Mouse (Mus musculus) liver, adult 2 months (tissue): ENCODE measurements around the gene Tmem132a.

Experiments
- CTCF ChIP-seq: fragments of 200-500 bp; IDR thresholded peaks from 2 replicates; pipeline ENCODE4 v1.5.1; 2011; ENCODE audit warnings: low read depth, low read length, control low read depth
- POLR2A ChIP-seq: fragments of 200-500 bp; IDR thresholded peaks from 2 replicates; pipeline ENCODE4 v1.6.1; 2011; ENCODE audit warnings: low read length, control low read depth; ENCODE audit not compliant: insufficient read depth; ENCODE audit errors: extremely low read depth

DNA sequence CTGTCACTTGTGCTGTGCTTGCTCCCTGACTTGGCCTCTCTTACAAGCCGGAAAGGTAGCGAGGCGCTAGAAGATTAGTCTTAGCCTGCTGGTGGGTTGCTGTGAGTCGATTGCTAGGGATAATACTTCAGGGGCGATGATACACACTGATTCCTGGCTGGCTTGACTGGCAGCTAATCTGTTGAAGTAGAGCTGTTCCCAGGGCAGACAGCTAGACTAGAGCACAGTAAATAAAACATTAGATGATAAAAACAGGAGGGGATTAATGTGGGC is 35.9 kb upstream of the Tmem132a start:
- TF ChIP-seq CTCF (no peak), POLR2A (no peak)
